Mouse (Mus musculus): ENCODE results near the gene Exoc3l4. TPM values are rescaled to one million over a fixed set of nuclear protein-coding genes. Genes with fewer than 3 reads are reported as not detected.

The Exoc3l4 gene
- polyA plus RNA-seq, 1 experiment from 2014 or later = 10.7 TPM

GRCm38 (mm10) chr12:111451561-111451960, 34.7 kb downstream of the Exoc3l4 start:
- DNase-seq (no peak), ATAC-seq (ENCODE audit: insufficient read depth) (no peak)
- 74% methylated on average over 7 of the region's 7 CpGs for WGBS
- no peak for TF ChIP-seq CTCF (IDR thresholded peaks at IDR 0.05; ENCODE audit: low read depth)
- no peak overlapping the region for H3K27ac ChIP-seq (ENCODE audit: low read depth)
- H3K9ac ChIP-seq = no peak overlapping the region
- no peak overlapping the region for H3K4me3 ChIP-seq (ENCODE audit: low read depth, low read length)
- H3K27me3 ChIP-seq (ENCODE audit: insufficient read depth, low read length) = peaks cover 25% of the 10 kb centered on the region
- no peaks in the 10 kb centered on the region for H3K36me3 ChIP-seq (ENCODE audit: insufficient read depth)
- H3K4me1 ChIP-seq (ENCODE audit: insufficient read depth) = peaks cover 15% of the 10 kb centered on the region; the same call in 1 of the 2 replicates
- H3K9me3 ChIP-seq (ENCODE audit: low read depth, low read length) = no peaks in the 10 kb centered on the region
- no peak overlapping the region for H3K4me2 ChIP-seq

GRCm38 (mm10) chr12:111454021-111454420, 37.2 kb downstream of the Exoc3l4 start:
- Histone ChIP-seq H3K9ac (no peak overlapping the region), H3K27me3 (ENCODE audit: insufficient read depth, low read length) (peaks cover under 1% of the 10 kb centered on the region; the same call in 1 of the 2 replicates), H3K9me3 (ENCODE audit: low read depth, low read length) (no peaks in the 10 kb centered on the region), H3K27ac (ENCODE audit: low read depth) (no peak overlapping the region), H3K4me3 (ENCODE audit: low read depth, low read length) (no peak overlapping the region), H3K4me2 (no peak overlapping the region), H3K36me3 (ENCODE audit: insufficient read depth) (no peaks in the 10 kb centered on the region), H3K4me1 (ENCODE audit: insufficient read depth) (peaks cover 10% of the 10 kb centered on the region; the same call in 1 of the 2 replicates)
- DNase-seq = peak; percentile 68
- WGBS = 10% methylated on average over 4 of the region's 4 CpGs
- ATAC-seq (ENCODE audit: insufficient read depth) = no peak
- TF ChIP-seq CTCF (IDR thresholded peaks at IDR 0.05; ENCODE audit: low read depth) = peak; percentile 28

GRCm38 (mm10) chr12:111454543-111455280, 37.9 kb downstream of the Exoc3l4 start:
- DNase-seq (no peak), ATAC-seq (ENCODE audit: insufficient read depth) (no peak)
- Histone ChIP-seq H3K4me2 (no peak overlapping the region), H3K36me3 (ENCODE audit: insufficient read depth) (no peaks in the 10 kb centered on the region), H3K27ac (ENCODE audit: low read depth) (no peak overlapping the region), H3K4me1 (ENCODE audit: insufficient read depth) (peaks cover 5% of the 10 kb centered on the region; the same call in 1 of the 2 replicates), H3K9me3 (ENCODE audit: low read depth, low read length) (no peaks in the 10 kb centered on the region), H3K9ac (no peak overlapping the region), H3K27me3 (ENCODE audit: insufficient read depth, low read length) (no peaks in the 10 kb centered on the region), H3K4me3 (ENCODE audit: low read depth, low read length) (no peak overlapping the region)
- 51% methylated on average over 10 of the region's 10 CpGs for WGBS
- no peak for TF ChIP-seq CTCF (IDR thresholded peaks at IDR 0.05; ENCODE audit: low read depth)

- Histone ChIP-seq H3K9me3 (ENCODE audit: low read depth, low read length) (no peaks in the 10 kb centered on the region), H3K4me3 (ENCODE audit: low read depth, low read length) (no peak overlapping the region), H3K9ac (no peak overlapping the region), H3K27ac (ENCODE audit: low read depth) (no peak overlapping the region), H3K27me3 (ENCODE audit: insufficient read depth, low read length) (no peaks in the 10 kb centered on the region), H3K36me3 (ENCODE audit: insufficient read depth) (no peaks in the 10 kb centered on the region), H3K4me1 (ENCODE audit: insufficient read depth) (no peaks in the 10 kb centered on the region), H3K4me2 (no peak overlapping the region)
- 51% methylated on average over 12 of the region's 12 CpGs for WGBS
- no peak for DNase-seq
- no peak for ATAC-seq (ENCODE audit: insufficient read depth)
- no peak for TF ChIP-seq CTCF (IDR thresholded peaks at IDR 0.05; ENCODE audit: low read depth)
These were observed 38.6 kb downstream of the Exoc3l4 start for GRCm38 (mm10) chr12:111455311-111455846.

- Histone ChIP-seq H3K27ac (ENCODE audit: low read depth) (no peak overlapping the region), H3K4me3 (ENCODE audit: low read depth, low read length) (no peak overlapping the region), H3K36me3 (ENCODE audit: insufficient read depth) (no peaks in the 10 kb centered on the region), H3K9ac (no peak overlapping the region), H3K9me3 (ENCODE audit: low read depth, low read length) (no peaks in the 10 kb centered on the region), H3K27me3 (ENCODE audit: insufficient read depth, low read length) (no peaks in the 10 kb centered on the region), H3K4me2 (no peak overlapping the region), H3K4me1 (ENCODE audit: insufficient read depth) (no peaks in the 10 kb centered on the region)
- 51% methylated on average over 8 of the region's 8 CpGs for WGBS
- DNase-seq (no peak), ATAC-seq (ENCODE audit: insufficient read depth) (no peak)
- no peak for TF ChIP-seq CTCF (IDR thresholded peaks at IDR 0.05; ENCODE audit: low read depth)
These were observed 39.0 kb downstream of the Exoc3l4 start for GRCm38 (mm10) chr12:111455860-111456259.

GRCm38 (mm10) chr12:111457742-111458141, 40.9 kb downstream of the Exoc3l4 start:
- H3K4me1 ChIP-seq (ENCODE audit: insufficient read depth) = 0 out of 2 replicates have a peak, but pooled peaks cover 2% of the 10 kb centered on the region
- 84% methylated on average over 1 of the region's 1 CpGs for WGBS

GRCm38 (mm10) chr12:111463570-111463969, 46.8 kb downstream of the Exoc3l4 start:
- DNase-seq (no peak), ATAC-seq (ENCODE audit: insufficient read depth) (no peak)
- H3K27me3 ChIP-seq (ENCODE audit: insufficient read depth, low read length) = no peaks in the 10 kb centered on the region
- no peak overlapping the region for H3K4me3 ChIP-seq (ENCODE audit: low read depth, low read length)
- H3K36me3 ChIP-seq (ENCODE audit: insufficient read depth) = no peaks in the 10 kb centered on the region
- 0 out of 2 replicates have a peak, but pooled peaks cover 2% of the 10 kb centered on the region for H3K4me1 ChIP-seq (ENCODE audit: insufficient read depth)
- WGBS = 70% methylated on average over 7 of the region's 7 CpGs
- H3K9me3 ChIP-seq (ENCODE audit: low read depth, low read length) = no peaks in the 10 kb centered on the region
- no peak overlapping the region for H3K9ac ChIP-seq
- H3K4me2 ChIP-seq = no peak overlapping the region
- no peak for TF ChIP-seq CTCF (IDR thresholded peaks at IDR 0.05; ENCODE audit: low read depth)
- H3K27ac ChIP-seq (ENCODE audit: low read depth) = no peak overlapping the region

More at GRCm38 (mm10) chr12:111457742-111458141, 40.9 kb downstream of the Exoc3l4 start:
- Histone ChIP-seq H3K4me2 (no peak overlapping the region), H3K4me3 (ENCODE audit: low read depth, low read length) (no peak overlapping the region), H3K9me3 (ENCODE audit: low read depth, low read length) (no peaks in the 10 kb centered on the region), H3K27ac (ENCODE audit: low read depth) (no peak overlapping the region), H3K27me3 (ENCODE audit: insufficient read depth, low read length) (no peaks in the 10 kb centered on the region), H3K9ac (no peak overlapping the region), H3K36me3 (ENCODE audit: insufficient read depth) (no peaks in the 10 kb centered on the region)
- no peak for ATAC-seq (ENCODE audit: insufficient read depth)
- no peak for DNase-seq
- no peak for TF ChIP-seq CTCF (IDR thresholded peaks at IDR 0.05; ENCODE audit: low read depth)

Measured in lung, embryonic 14.5 days (tissue).